Mouse (Mus musculus): Measurements from ENCODE around the gene Ttc21b.

Ttc21b gene

GRCm38 (mm10) chr2:66171643-66172042 is 84.8 kb downstream of the Ttc21b start:
- DNase-seq (ENCODE audit: low read depth, low spot score) = no peak

GRCm38 (mm10) chr2:66170721-66171120 is 85.7 kb downstream of the Ttc21b start:
- DNase-seq (ENCODE audit: low read depth, low spot score) = no peak

- no peak for DNase-seq (ENCODE audit: low read depth, low spot score)
Observed at GRCm38 (mm10) chr2:66165025-66165424, 91.4 kb downstream of the Ttc21b start.

- no peak for DNase-seq (ENCODE audit: low read depth, low spot score)
Observed at GRCm38 (mm10) chr2:66158140-66158915, 98.1 kb downstream of the Ttc21b start.

- no peak for DNase-seq (ENCODE audit: low read depth, low spot score)
Observed at GRCm38 (mm10) chr2:66151436-66151835, 105.0 kb downstream of the Ttc21b start.

- DNase-seq (ENCODE audit: low read depth, low spot score) = no peak
Observed at GRCm38 (mm10) chr2:66150531-66150930, 105.9 kb downstream of the Ttc21b start.

- DNase-seq (ENCODE audit: low read depth, low spot score) = no peak
Observed at GRCm38 (mm10) chr2:66148654-66149230, 107.7 kb downstream of the Ttc21b start.

GRCm38 (mm10) chr2:66146473-66146872 is 109.9 kb downstream of the Ttc21b start:
- no peak for DNase-seq (ENCODE audit: low read depth, low spot score)

GRCm38 (mm10) chr2:66144770-66145169 is 111.6 kb downstream of the Ttc21b start:
- DNase-seq (ENCODE audit: low read depth, low spot score) = no peak

GRCm38 (mm10) chr2:66143284-66143683 is 113.1 kb downstream of the Ttc21b start:
- no peak for DNase-seq (ENCODE audit: low read depth, low spot score)

- no peak for DNase-seq (ENCODE audit: low read depth, low spot score)
Observed at GRCm38 (mm10) chr2:66142711-66143110, 113.7 kb downstream of the Ttc21b start.

- no peak for DNase-seq (ENCODE audit: low read depth, low spot score)
Observed at GRCm38 (mm10) chr2:66142268-66142667, 114.1 kb downstream of the Ttc21b start.

GRCm38 (mm10) chr2:66140246-66140645 is 116.2 kb downstream of the Ttc21b start:
- no peak for DNase-seq (ENCODE audit: low read depth, low spot score)

Measured in embryo, embryonic 11.5 days (tissue).